Mouse (Mus musculus) ES-E14 (cell line): ENCODE measurements around the gene Tia1. TPM values are rescaled to one million over a fixed set of nuclear protein-coding genes. Genes with fewer than 3 reads are reported as not detected.
A peak's percentile ranks its signal among the peaks of the same experiment; 100 is the strongest.

Source experiments
- DNase-seq: peaks from one replicate; pipeline ENCODE4 v3.0.0-alpha.2; 2013; ENCODE audit warnings: low read depth, low spot score
- H3K27ac ChIP-seq: 2 replicates; pipeline ENCODE4 v1.5.1; 2012; ENCODE audit warnings: low read depth, mild to moderate bottlenecking, low read length, moderate library complexity, mixed read lengths; ENCODE audit not compliant: poor library complexity, insufficient read depth, severe bottlenecking
- H3K36me3 ChIP-seq: 2 replicates; pipeline ENCODE4 v1.6.1; 2012; ENCODE audit warnings: mild to moderate bottlenecking, low read length, moderate library complexity, mixed read lengths; ENCODE audit not compliant: control insufficient read depth, poor library complexity, insufficient read depth, severe bottlenecking
- H3K4me1 ChIP-seq, 2 experiments: fragments of 150-350 bp in 1 of 2; sonication (generic) in 1 of 2; 2 replicates each; pipeline ENCODE4 v1.6.1; 2012; ENCODE audit warnings: low read length in 2 of 2, mild to moderate bottlenecking in 1 of 2, mixed read lengths in 1 of 2; ENCODE audit not compliant: control insufficient read depth in 2 of 2, insufficient read depth in 2 of 2, poor library complexity in 1 of 2
- H3K4me3 ChIP-seq, 2 experiments: fragments of 150-350 bp in 1 of 2; sonication (generic) in 1 of 2; 2 replicates each; pipeline ENCODE4 v1.5.1; 2012; ENCODE audit warnings: low read length in 2 of 2, low read depth in 1 of 2, mild to moderate bottlenecking in 1 of 2, mixed read lengths in 1 of 2; ENCODE audit not compliant: insufficient read depth in 1 of 2, poor library complexity in 1 of 2, severe bottlenecking in 1 of 2
- H3K9ac ChIP-seq: 2 replicates; pipeline ENCODE4 v1.6.1; 2012; ENCODE audit warnings: low read depth, mild to moderate bottlenecking, low read length, mixed read lengths; ENCODE audit not compliant: poor library complexity, insufficient read depth, severe bottlenecking
- H3K9me3 ChIP-seq: fragments of 150-350 bp; sonication (generic); 2 replicates; pipeline ENCODE4 v1.6.1; 2012; ENCODE audit warnings: low read depth, mild to moderate bottlenecking, low read length; ENCODE audit not compliant: control insufficient read depth, insufficient read depth
- CHD2 ChIP-seq: IDR thresholded peaks from 2 replicates; pipeline ENCODE4 v1.6.1; 2014; ENCODE audit warnings: mild to moderate bottlenecking, low read depth, low read length, inconsistent platforms
- HCFC1 ChIP-seq: IDR thresholded peaks from 2 replicates; pipeline ENCODE4 v1.6.1; 2012; ENCODE audit warnings: low read length, inconsistent platforms, borderline replicate concordance; ENCODE audit not compliant: insufficient read depth
- MAFK ChIP-seq: IDR thresholded peaks from 2 replicates; pipeline ENCODE4 v1.6.1; 2014; ENCODE audit warnings: mild to moderate bottlenecking, low read depth, low read length, inconsistent platforms; ENCODE audit not compliant: insufficient read depth
- ZC3H11A ChIP-seq: IDR thresholded peaks from 2 replicates; pipeline ENCODE4 v1.6.1; 2012; ENCODE audit warnings: low read depth, mild to moderate bottlenecking, inconsistent platforms, low read length, borderline replicate concordance
- ZNF384 ChIP-seq: IDR thresholded peaks from 2 replicates; pipeline ENCODE4 v1.6.1; 2012; ENCODE audit warnings: low read depth, low read length, inconsistent platforms
- in situ Hi-C, 2 experiments: fragments of 600-800 bp; cut with MboI; formaldehyde crosslinking; loops; one replicate each; pipeline ENCODE4 v1.15.1; 2025; ENCODE audit warnings: low sequenced_read_pairs in 2 of 2, inconsistent platforms in 1 of 2; ENCODE audit not compliant: unreplicated experiment in 2 of 2
- total RNA-seq: library from RNA; depleted of rRNA; stranded (reverse); fragments of 300-350 nt; gene quantifications from 2 replicates; pipeline ENCODE4 v1.2.3, GENCODE M21; 2012

Gene Tia1
- total RNA-seq, 1 experiment = 46.1 TPM

GRCm38 (mm10) chr6:86445551-86445950 is 41.5 kb downstream of the Tia1 start:
- peaks cover 0 to 2% of the 10 kb centered on the region in 2 experiments; a peak in 1 of 4 replicates for H3K4me1 ChIP-seq
- peaks cover 21% of the 10 kb centered on the region for H3K36me3 ChIP-seq
- no peak for DNase-seq
- H3K4me3 ChIP-seq = no peak overlapping the region
- no peak overlapping the region for H3K9ac ChIP-seq
- in situ Hi-C loops = no loop called here
- TF ChIP-seq ZNF384 = no peak
- TF ChIP-seq MAFK = no peak
- no peak for TF ChIP-seq ZC3H11A
- TF ChIP-seq CHD2 = no peak
- no peak for TF ChIP-seq HCFC1
- H3K27ac ChIP-seq = no peak overlapping the region; the same call in 1 of the 2 replicates
- H3K9me3 ChIP-seq = no peaks in the 10 kb centered on the region

GRCm38 (mm10) chr6:86446927-86447568 is 43.0 kb downstream of the Tia1 start:
- DNase-seq = no peak
- peaks cover 0 to 2% of the 10 kb centered on the region in 2 experiments; a peak in 1 of 4 replicates for H3K4me1 ChIP-seq
- H3K9me3 ChIP-seq = no peaks in the 10 kb centered on the region
- H3K27ac ChIP-seq = no peak overlapping the region
- no peak overlapping the region for H3K4me3 ChIP-seq
- peaks cover 24% of the 10 kb centered on the region for H3K36me3 ChIP-seq
- in situ Hi-C loops = no loop called here
- TF ChIP-seq CHD2 (no peak), ZC3H11A (no peak), HCFC1 (no peak), MAFK (no peak), ZNF384 (no peak)
- H3K9ac ChIP-seq = no peak overlapping the region

- H3K36me3 ChIP-seq = peaks cover 3% of the 10 kb centered on the region; the same call in 1 of the 2 replicates
- H3K9me3 ChIP-seq = no peaks in the 10 kb centered on the region
- in situ Hi-C loops = no loop called here
- no peak for TF ChIP-seq ZNF384
- no peak overlapping the region for H3K9ac ChIP-seq
- no peak overlapping the region for H3K4me3 ChIP-seq
- DNase-seq = no peak
- no peak overlapping the region for H3K27ac ChIP-seq
- H3K4me1 ChIP-seq = peaks cover 0 to 5% of the 10 kb centered on the region in 2 experiments; a peak in 1 of 4 replicates
Measured at GRCm38 (mm10) chr6:86456727-86457126, 52.7 kb downstream of the Tia1 start.

GRCm38 (mm10) chr6:86463079-86463478 is 59.1 kb downstream of the Tia1 start:
- peaks cover 8% of the 10 kb centered on the region for H3K36me3 ChIP-seq
- TF ChIP-seq CHD2 (no peak), MAFK (no peak), HCFC1 (no peak), ZC3H11A (no peak), ZNF384 (no peak)
- H3K27ac ChIP-seq = no peak overlapping the region
- in situ Hi-C loops = no loop called here
- peaks cover 2 to 10% of the 10 kb centered on the region in 2 experiments for H3K4me1 ChIP-seq
- no peak for DNase-seq
- no peaks in the 10 kb centered on the region for H3K9me3 ChIP-seq
- no peak overlapping the region for H3K4me3 ChIP-seq
- no peak overlapping the region for H3K9ac ChIP-seq

- DNase-seq = no peak
- H3K27ac ChIP-seq = peak overlapping the region; percentile 93; the same call in 1 of the 2 replicates
- H3K9ac ChIP-seq = peak overlapping the region; percentile 90; the same call in 1 of the 2 replicates
- in situ Hi-C loops = no loop called here
- TF ChIP-seq CHD2 (no peak), MAFK (no peak), HCFC1 (no peak), ZC3H11A (no peak), ZNF384 (no peak)
- H3K4me3 ChIP-seq = peak overlapping the region; percentile 65 to 70
- no peaks in the 10 kb centered on the region for H3K9me3 ChIP-seq
- H3K4me1 ChIP-seq = peaks cover 7 to 9% of the 10 kb centered on the region in 2 experiments
- peaks cover 5% of the 10 kb centered on the region for H3K36me3 ChIP-seq
Measured at GRCm38 (mm10) chr6:86471317-86471716, 67.3 kb downstream of the Tia1 start.
